Mouse (Mus musculus) hindbrain, embryonic 12.5 days (tissue): ENCODE data around the gene Cdca8. TPM values are rescaled to one million over a fixed set of nuclear protein-coding genes. Genes with fewer than 3 reads are reported as not detected.

Source experiments
- ATAC-seq: fragments of 200-750 bp; cut with Nextera tagmentation; 2 replicates; pipeline ENCODE4 v1.8.0; 2017; ENCODE audit warnings: moderate TSS enrichment; ENCODE audit not compliant: low FRiP score
- H3K27ac ChIP-seq: fragments of 300-500 bp; sonication (generic); 2 replicates; pipeline ENCODE4 v1.5.1; 2016; ENCODE audit warnings: mild to moderate bottlenecking
- H3K27me3 ChIP-seq: fragments of 300-500 bp; sonication (generic); 2 replicates; pipeline ENCODE4 v1.6.1; 2016; ENCODE audit warnings: mild to moderate bottlenecking
- H3K36me3 ChIP-seq: fragments of 300-500 bp; sonication (generic); 2 replicates; pipeline ENCODE4 v1.6.1; 2016; ENCODE audit warnings: mild to moderate bottlenecking
- H3K4me1 ChIP-seq: fragments of 300-500 bp; sonication (generic); 2 replicates; pipeline ENCODE4 v1.6.1; 2016
- H3K4me2 ChIP-seq: fragments of 300-500 bp; sonication (generic); replicated peaks from 2 replicates; pipeline ENCODE4 v1.6.1; 2016; ENCODE audit warnings: mild to moderate bottlenecking
- H3K4me3 ChIP-seq: fragments of 300-500 bp; sonication (generic); 2 replicates; pipeline ENCODE4 v1.5.1; 2016; ENCODE audit warnings: mild to moderate bottlenecking
- H3K9ac ChIP-seq: fragments of 300-500 bp; sonication (generic); 2 replicates; pipeline ENCODE4 v1.6.1; 2016; ENCODE audit warnings: mild to moderate bottlenecking, moderate library complexity
- H3K9me3 ChIP-seq: fragments of 300-500 bp; sonication (generic); replicated peaks from 2 replicates; pipeline ENCODE4 v1.6.1; 2016; ENCODE audit warnings: mild to moderate bottlenecking
- WGBS: fragments of 180-500 bp; shearing (Covaris S2); methylation state at CpG from one replicate; pipeline ENCODE4 v1.1.7; 2016; 5-methylcytosine and 5-hydroxymethylcytosine counted together
- polyA plus RNA-seq: library from polyadenylated mRNA; unstranded; fragments of >200 nt; fragmentation: Nextera tagmentation; extraction: Ambion mirVana; gene quantifications from 2 replicates; pipeline ENCODE4 v1.2.1, GENCODE M21; 2016

Cdca8 gene
- polyA plus RNA-seq, 1 experiment from 2014 or later = 135 TPM

GRCm38 (mm10) chr4:124949488-124949887 is 10.4 kb upstream of the Cdca8 start:
- no peak overlapping the region for H3K27ac ChIP-seq
- no peaks in the 10 kb centered on the region for H3K4me1 ChIP-seq
- no peak overlapping the region for H3K4me3 ChIP-seq
- H3K27me3 ChIP-seq = no peaks in the 10 kb centered on the region
- no peak overlapping the region for H3K4me2 ChIP-seq
- H3K9me3 ChIP-seq = no peaks in the 10 kb centered on the region
- H3K9ac ChIP-seq = no peak overlapping the region
- no peaks in the 10 kb centered on the region for H3K36me3 ChIP-seq
- no peak for ATAC-seq
- 84% methylated on average over 3 of the region's 3 CpGs for WGBS

- Histone ChIP-seq H3K4me2 (no peak overlapping the region), H3K4me1 (no peaks in the 10 kb centered on the region), H3K9me3 (no peaks in the 10 kb centered on the region), H3K27me3 (no peaks in the 10 kb centered on the region), H3K9ac (no peak overlapping the region), H3K36me3 (peaks cover 24% of the 10 kb centered on the region), H3K4me3 (no peak overlapping the region), H3K27ac (no peak overlapping the region)
- ATAC-seq = no peak
- 61% methylated on average over 2 of the region's 2 CpGs for WGBS
Measured at GRCm38 (mm10) chr4:124944961-124945360, 5.8 kb upstream of the Cdca8 start.

GRCm38 (mm10) chr4:124943781-124944180 is 4.7 kb upstream of the Cdca8 start:
- H3K4me3 ChIP-seq = no peak overlapping the region
- WGBS = 77% methylated on average over 5 of the region's 5 CpGs
- H3K36me3 ChIP-seq = peaks cover 34% of the 10 kb centered on the region
- no peaks in the 10 kb centered on the region for H3K9me3 ChIP-seq
- H3K9ac ChIP-seq = no peak overlapping the region
- no peaks in the 10 kb centered on the region for H3K4me1 ChIP-seq
- no peak overlapping the region for H3K27ac ChIP-seq
- H3K4me2 ChIP-seq = no peak overlapping the region
- ATAC-seq = no peak
- no peaks in the 10 kb centered on the region for H3K27me3 ChIP-seq

- ATAC-seq = no peak
- H3K36me3 ChIP-seq = peaks cover 38% of the 10 kb centered on the region
- no peak overlapping the region for H3K9ac ChIP-seq
- no peaks in the 10 kb centered on the region for H3K9me3 ChIP-seq
- H3K4me3 ChIP-seq = no peak overlapping the region
- H3K27me3 ChIP-seq = no peaks in the 10 kb centered on the region
- no peak overlapping the region for H3K27ac ChIP-seq
- WGBS = 8% methylated on average over 4 of the region's 4 CpGs
- no peaks in the 10 kb centered on the region for H3K4me1 ChIP-seq
- H3K4me2 ChIP-seq = no peak overlapping the region
Measured at GRCm38 (mm10) chr4:124943022-124943421, 3.9 kb upstream of the Cdca8 start.

- WGBS = under 1% methylated on average over 52 of the region's 52 CpGs
- Histone ChIP-seq H3K4me1 (peaks cover 17% of the 10 kb centered on the region), H3K9ac (peak within 1 kb of the TSS; percentile 75), H3K9me3 (no peaks in the 10 kb centered on the region), H3K36me3 (peaks cover 29% of the 10 kb centered on the region), H3K4me2 (peak within 1 kb of the TSS; percentile 87), H3K4me3 (peak within 1 kb of the TSS; percentile 76), H3K27ac (no peak within 1 kb of the TSS), H3K27me3 (no peaks in the 10 kb centered on the region)
- peak; percentile 99 for ATAC-seq
Measured at GRCm38 (mm10) chr4:124936613-124937471, 2.3 kb downstream of the Cdca8 start, which contains the start of gene 9930104L06Rik. 9930104L06Rik (plus strand) TSS chr4:124937048.

GRCm38 (mm10) chr4:124928102-124928501 is 11.0 kb downstream of the Cdca8 start:
- Histone ChIP-seq H3K4me2 (no peak overlapping the region), H3K36me3 (peaks cover 67% of the 10 kb centered on the region), H3K4me1 (no peaks in the 10 kb centered on the region), H3K9ac (no peak overlapping the region), H3K27ac (no peak overlapping the region), H3K9me3 (no peaks in the 10 kb centered on the region), H3K4me3 (no peak overlapping the region), H3K27me3 (no peaks in the 10 kb centered on the region)
- WGBS = 92% methylated on average over 5 of the region's 5 CpGs
- no peak for ATAC-seq

GRCm38 (mm10) chr4:124905971-124906822 is 32.9 kb downstream of the Cdca8 start:
- Histone ChIP-seq H3K4me3 (peak overlapping the region; percentile 19), H3K4me1 (peaks cover 21% of the 10 kb centered on the region), H3K9me3 (no peaks in the 10 kb centered on the region), H3K36me3 (no peaks in the 10 kb centered on the region), H3K4me2 (peak overlapping the region; percentile 41), H3K27ac (peak overlapping the region; percentile 86), H3K9ac (peak overlapping the region; percentile 29; the same call in 1 of the 2 replicates), H3K27me3 (0 out of 2 replicates have a peak, but pooled peaks cover 2% of the 10 kb centered on the region)
- 6% methylated on average over 21 of the region's 21 CpGs for WGBS
- ATAC-seq = peak; percentile 89

GRCm38 (mm10) chr4:124905417-124905816 is 33.7 kb downstream of the Cdca8 start:
- Histone ChIP-seq H3K9ac (no peak overlapping the region), H3K36me3 (no peaks in the 10 kb centered on the region), H3K9me3 (no peaks in the 10 kb centered on the region), H3K4me1 (peaks cover 21% of the 10 kb centered on the region), H3K27me3 (0 out of 2 replicates have a peak, but pooled peaks cover 2% of the 10 kb centered on the region), H3K27ac (peak overlapping the region; percentile 86), H3K4me2 (no peak overlapping the region), H3K4me3 (no peak overlapping the region)
- 75% methylated on average over 4 of the region's 4 CpGs for WGBS
- ATAC-seq = no peak; the same call in 1 of the 2 replicates

GRCm38 (mm10) chr4:124899906-124900305 is 39.2 kb downstream of the Cdca8 start:
- 61% methylated on average over 5 of the region's 5 CpGs for WGBS
- Histone ChIP-seq H3K4me1 (peaks cover 32% of the 10 kb centered on the region), H3K9me3 (no peaks in the 10 kb centered on the region), H3K9ac (no peak overlapping the region), H3K36me3 (no peaks in the 10 kb centered on the region), H3K27ac (no peak overlapping the region), H3K4me3 (no peak overlapping the region), H3K27me3 (peaks cover 29% of the 10 kb centered on the region), H3K4me2 (no peak overlapping the region)
- ATAC-seq = no peak

- H3K27me3 ChIP-seq = peaks cover 44% of the 10 kb centered on the region
- 0 out of 2 replicates have a peak overlapping the region, but pooled peaks have one; percentile 1 for H3K27ac ChIP-seq
- H3K36me3 ChIP-seq = no peaks in the 10 kb centered on the region
- ATAC-seq = no peak
- H3K4me2 ChIP-seq = no peak overlapping the region
- 24% methylated on average over 10 of the region's 10 CpGs for WGBS
- no peaks in the 10 kb centered on the region for H3K9me3 ChIP-seq
- H3K4me3 ChIP-seq = no peak overlapping the region
- peaks cover 46% of the 10 kb centered on the region for H3K4me1 ChIP-seq
- no peak overlapping the region for H3K9ac ChIP-seq
Measured at GRCm38 (mm10) chr4:124898428-124898827, 40.7 kb downstream of the Cdca8 start.

- Histone ChIP-seq H3K27ac (no peak overlapping the region), H3K9ac (peak overlapping the region; percentile 54), H3K36me3 (no peaks in the 10 kb centered on the region), H3K4me3 (peak overlapping the region; percentile 50), H3K27me3 (peaks cover 75% of the 10 kb centered on the region), H3K9me3 (no peaks in the 10 kb centered on the region), H3K4me1 (peaks cover 39% of the 10 kb centered on the region), H3K4me2 (peak overlapping the region; percentile 84)
- ATAC-seq = peak; percentile 62
- WGBS = 1% methylated on average over 78 of the region's 83 CpGs
Measured at GRCm38 (mm10) chr4:124894508-124895428, 44.3 kb downstream of the Cdca8 start.
